Mouse (Mus musculus) adrenal gland, adult 8-10 months (tissue): ENCODE results near the gene Pkp4. TPM values are rescaled to one million over a fixed set of nuclear protein-coding genes. Genes with fewer than 3 reads are reported as not detected.
"Not testable (repeated sequence)": the region's sequence is repeated elsewhere in the genome, so short reads cannot be mapped to it uniquely, and the experiment has no call there.

Experiments used
- DNase-seq: peaks from one replicate; pipeline ENCODE4 v3.0.0; 2022
- total RNA-seq, 4 experiments: library from RNA; stranded (reverse); gene quantifications; 2 replicates each; pipeline ENCODE4 v1.2.4; 2022

Pkp4 gene
- total RNA-seq, 4 experiments from 2014 or later, result 40.7 to 55.5 (median 45.6) TPM

- no peak for DNase-seq
Measured at GRCm38 (mm10) chr2:59340878-59341277, 180.2 kb downstream of the Pkp4 start.

GRCm38 (mm10) chr2:59342591-59343210, 182.1 kb downstream of the Pkp4 start:
- no peak for DNase-seq

DNA sequence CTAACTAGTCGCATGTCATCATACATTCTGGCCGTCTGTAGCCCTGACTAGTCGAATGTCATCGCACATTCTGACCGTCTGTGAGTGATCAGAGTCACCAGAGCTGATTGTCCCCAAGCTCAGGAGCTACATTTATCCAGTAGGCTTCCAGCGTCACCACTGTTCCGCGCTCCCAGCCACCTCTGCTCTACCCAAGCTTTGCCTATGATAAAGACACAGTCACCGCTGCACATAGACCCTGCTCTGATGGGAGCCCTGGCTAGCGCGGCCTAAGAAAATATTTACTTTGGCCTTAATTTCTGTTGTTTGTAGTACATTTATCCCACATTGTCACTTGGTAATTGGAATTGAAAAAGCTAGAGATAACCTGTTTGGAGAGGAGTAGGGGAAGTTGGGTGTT, 183.2 kb downstream of the Pkp4 start:
- DNase-seq, result no peak

GRCm38 (mm10) chr2:59344699-59345098, 184.0 kb downstream of the Pkp4 start:
- no peak for DNase-seq

DNA sequence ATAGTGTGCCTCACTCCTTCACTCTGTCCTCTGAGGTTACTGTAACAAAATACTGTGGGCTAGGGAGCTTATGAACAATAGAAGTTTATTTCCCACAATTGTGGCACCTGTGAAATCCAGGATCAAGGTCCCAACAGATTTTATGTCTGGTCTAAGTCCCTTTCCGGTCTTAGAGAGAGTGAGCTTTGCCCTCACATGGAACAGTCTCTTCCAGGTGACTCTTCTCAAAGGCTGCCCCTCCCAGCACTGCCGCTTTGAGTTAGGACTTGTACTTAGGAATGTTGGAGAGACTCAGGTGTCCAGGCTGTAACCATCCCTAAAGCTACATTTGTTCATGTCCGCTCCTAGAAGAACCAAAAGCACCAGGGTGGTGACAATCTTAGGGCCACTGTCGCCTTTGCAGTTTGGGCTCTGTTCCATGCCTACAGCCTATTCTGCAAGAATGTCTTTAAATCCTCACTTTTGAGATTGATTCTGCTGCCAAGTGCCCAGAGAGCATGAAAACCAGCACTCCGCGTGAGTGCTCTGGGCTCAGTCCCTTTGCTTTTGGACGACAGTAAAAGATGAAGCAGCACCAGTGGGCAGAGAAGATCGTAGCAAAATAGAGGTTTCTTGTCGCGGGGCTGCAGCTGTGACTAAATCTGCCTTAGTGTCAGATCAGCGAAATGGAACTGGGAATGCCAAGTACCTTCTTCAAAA, 184.6 kb downstream of the Pkp4 start:
- DNase-seq, result no peak

- DNase-seq, result no peak
Measured at GRCm38 (mm10) chr2:59346443-59346842, 185.8 kb downstream of the Pkp4 start.

DNA sequence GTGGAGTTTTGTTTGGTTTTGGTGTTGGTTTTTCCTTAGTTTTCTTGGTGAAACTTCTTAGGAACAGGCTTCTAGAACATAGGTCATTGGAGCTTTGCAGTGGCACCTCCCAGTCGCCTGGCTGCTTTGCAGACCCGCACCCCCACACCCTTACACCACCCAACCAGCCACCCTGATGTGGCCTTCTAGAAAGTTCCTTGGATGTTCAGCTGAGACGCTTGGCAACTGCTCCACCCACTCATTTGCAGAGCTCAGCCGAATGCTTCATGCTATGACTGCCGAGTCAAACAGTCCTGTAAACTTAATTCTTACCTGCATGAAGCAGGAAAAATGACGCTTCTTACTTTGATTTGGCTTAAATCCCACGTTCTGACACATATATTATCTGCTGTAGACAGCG, 187.9 kb downstream of the Pkp4 start:
- DNase-seq, result no peak

- DNase-seq, result no peak
Measured at GRCm38 (mm10) chr2:59350094-59350493, 189.4 kb downstream of the Pkp4 start.

GRCm38 (mm10) chr2:59351303-59352099, 190.9 kb downstream of the Pkp4 start:
- no peak for DNase-seq

DNA sequence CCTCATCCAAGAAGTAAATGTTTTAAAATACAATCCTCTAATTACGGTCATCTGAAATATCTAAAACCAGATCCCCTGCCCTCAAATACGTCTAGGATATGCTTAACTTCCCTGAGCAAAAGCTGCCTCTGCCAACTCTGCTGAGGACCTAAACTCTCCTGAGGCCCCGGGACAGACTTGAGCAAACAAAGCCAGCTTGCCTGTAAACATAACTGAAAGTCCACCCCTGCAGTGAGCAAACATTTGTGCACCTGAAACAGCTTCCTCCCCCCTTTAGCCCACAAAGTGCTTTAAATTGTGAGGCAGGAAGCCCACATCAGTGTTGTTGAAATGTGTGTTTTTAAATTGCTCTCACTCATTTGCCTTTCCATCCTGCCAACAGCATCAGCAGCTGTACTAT, 193.2 kb downstream of the Pkp4 start:
- no peak for DNase-seq

GRCm38 (mm10) chr2:59355531-59356289, 195.1 kb downstream of the Pkp4 start:
- DNase-seq, result no peak

DNA sequence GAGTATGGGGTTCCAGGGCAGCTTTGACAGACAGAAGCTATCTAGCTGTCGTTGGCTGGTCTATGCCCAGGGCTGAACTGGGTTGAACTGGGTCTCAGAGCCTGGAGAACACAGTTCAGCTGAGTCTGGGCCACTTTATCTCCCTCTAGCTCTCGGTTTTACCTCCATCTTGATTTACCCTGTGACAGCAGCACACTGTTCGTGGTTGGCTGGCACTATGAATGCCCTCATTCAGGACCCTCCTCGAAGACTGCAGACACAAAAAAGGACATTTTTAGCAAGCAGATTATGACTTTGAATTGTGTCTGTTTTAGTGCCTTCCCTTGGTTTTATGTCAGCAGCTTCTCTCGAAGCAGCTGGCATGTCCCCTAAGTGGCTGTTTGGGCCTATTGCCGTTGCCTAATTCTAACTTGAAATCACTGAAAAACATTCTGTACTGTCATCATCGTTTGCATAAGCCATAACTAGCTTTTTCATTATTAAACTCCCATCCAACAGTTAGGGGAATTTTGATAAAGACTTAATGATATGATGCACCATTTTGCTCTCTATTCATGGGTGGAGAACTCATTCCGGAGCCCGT, 199.2 kb downstream of the Pkp4 start:
- DNase-seq, result no peak

GRCm38 (mm10) chr2:59361350-59361780, 200.7 kb downstream of the Pkp4 start:
- DNase-seq, result no peak

GRCm38 (mm10) chr2:59364156-59364842, 203.6 kb downstream of the Pkp4 start:
- no peak for DNase-seq

- DNase-seq, result no peak
Measured at GRCm38 (mm10) chr2:59367191-59367590, 206.5 kb downstream of the Pkp4 start.

DNA sequence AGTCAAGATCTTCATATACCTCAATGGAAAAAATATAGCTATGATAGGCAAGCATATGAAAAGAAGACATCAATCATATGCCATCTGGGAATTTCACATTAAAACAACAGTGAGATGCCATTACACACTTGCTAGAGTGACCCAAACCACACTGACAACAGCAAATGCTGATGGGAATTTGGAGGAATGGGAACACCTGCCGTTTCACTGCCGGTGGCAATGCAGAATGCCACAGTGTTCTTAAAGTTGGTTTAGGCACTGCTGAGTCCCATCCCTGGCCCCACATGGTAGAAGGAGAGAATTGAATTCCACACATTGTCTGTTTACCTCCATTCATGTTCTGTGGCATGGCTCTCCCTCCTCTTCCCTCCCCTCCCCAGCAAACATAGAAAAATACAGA, 212.5 kb downstream of the Pkp4 start:
- no peak for DNase-seq

DNA sequence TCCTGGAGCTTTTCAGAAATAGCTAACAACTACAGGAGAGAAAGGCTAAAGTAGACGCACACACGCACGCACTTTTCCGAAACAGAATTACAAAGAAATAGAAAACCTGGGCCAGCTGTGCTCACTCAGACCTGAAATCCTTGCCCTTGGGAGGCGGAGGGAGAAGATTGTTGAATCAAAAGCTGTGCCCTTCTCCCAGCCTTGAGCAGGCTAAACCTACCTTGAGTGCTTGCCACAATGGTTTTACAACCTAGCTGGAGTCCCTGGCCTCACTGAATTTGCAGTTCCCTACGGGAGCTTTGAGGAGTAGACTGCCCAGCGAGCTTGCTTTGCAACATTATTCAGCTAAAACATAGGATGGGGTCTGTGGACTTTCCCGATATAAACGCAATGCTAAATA, 217.4 kb downstream of the Pkp4 start:
- no peak for DNase-seq

GRCm38 (mm10) chr2:59378861-59379260, 218.2 kb downstream of the Pkp4 start:
- not testable (repeated sequence) for DNase-seq

DNA sequence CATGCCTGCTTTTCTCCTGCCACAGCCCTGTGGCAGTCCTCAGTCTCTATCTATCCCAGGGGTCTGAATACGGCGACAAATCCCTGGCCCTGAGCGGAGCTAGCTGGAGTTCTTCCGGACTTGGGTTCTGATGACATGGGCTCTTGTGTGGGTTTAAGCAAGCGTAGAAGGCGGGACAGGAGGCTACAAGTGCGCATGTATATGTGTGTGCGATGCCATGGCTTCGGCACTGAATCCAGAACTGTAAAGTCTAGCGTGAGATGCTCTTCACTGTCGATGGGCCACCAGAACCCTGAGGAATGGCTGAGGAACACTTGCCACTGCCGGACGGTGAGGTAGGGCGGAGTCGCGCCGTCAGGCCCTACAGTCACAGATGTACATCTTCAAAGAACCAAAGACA, 222.6 kb downstream of the Pkp4 start:
- no peak for DNase-seq

DNA sequence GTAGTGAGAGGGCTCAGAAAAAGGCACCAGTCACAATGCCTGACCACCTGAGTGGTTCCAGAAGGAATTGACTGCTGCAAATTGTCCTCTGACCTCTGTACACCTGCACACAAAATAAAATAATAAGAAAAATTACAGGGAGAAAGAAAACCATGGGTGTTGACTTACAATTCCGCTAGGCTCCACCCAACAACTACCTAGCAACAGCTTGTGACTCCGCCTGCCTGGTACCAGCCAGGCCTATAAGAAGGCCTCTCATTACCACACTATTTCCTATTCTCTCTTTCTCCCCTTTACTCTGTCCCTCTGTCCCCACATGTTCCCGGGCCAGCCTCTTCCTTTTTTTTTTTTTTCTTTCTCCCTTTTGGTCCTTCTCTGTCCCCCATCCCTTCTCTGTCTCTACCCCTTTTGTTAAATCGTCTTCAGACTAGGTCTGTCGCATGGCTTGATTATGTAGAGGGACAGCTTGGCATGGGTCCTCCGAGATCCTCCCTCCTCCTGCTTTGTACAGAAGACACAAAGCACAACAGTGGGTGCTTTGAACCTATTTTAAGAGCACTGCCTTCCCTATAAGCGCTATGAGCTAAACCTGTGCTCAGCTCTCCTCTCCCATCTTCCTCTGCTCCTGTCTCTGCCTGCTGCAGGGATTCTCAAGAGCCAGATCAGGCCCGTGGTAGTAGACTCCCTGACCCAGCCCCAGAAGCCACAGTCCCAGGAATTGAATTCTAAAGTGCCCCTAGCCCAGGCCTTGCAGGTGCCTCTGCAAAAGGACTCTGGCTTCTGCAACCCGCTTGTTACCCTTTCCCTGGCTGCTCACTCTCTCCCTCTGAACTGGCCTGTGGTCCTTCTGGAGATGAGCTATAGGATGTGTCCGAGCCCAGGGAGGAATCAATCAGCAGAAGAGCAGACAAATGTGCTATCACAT, 223.5 kb downstream of the Pkp4 start:
- no peak for DNase-seq
